9 mouse cellular contexts compared by ENCODE assay signal in genomic region chr10:99152063-99152462, GRCm38 (mm10). TPM values are rescaled to one million over a fixed set of nuclear protein-coding genes. Genes with fewer than 3 reads are reported as not detected.
DNase-seq lines count a peak whose midpoint lies in the region; ATAC-seq and TF ChIP-seq lines count a peak whose summit lies in the region.
"Had no signal": no experiment of that assay in that cellular context is flagged by ENCODE, and none has a peak within 500 bp of the region (broad histone marks: within the 10 kb centered on the region; RNA-seq: fewer than 3 reads in every experiment).

No protein-coding gene starts in this region.

- CTCF ChIA-PET in Patski (lab: Charles Lee) = interaction anchor here (1.1 to 4.8 kb wide), 4 partner anchors 10 to 48 kb away, joined by 3 to 26 read pairs (median 3); no protein-coding TSS in a partner anchor

- DNase-seq in layer of hippocampus, adult 2 months (ENCODE audit: low spot score in 2 of 2) = no peak
- no peak for DNase-seq in layer of hippocampus, adult 18-20 months (ENCODE audit: low spot score in 2 of 2)
- DNase-seq in Patski (ENCODE audit: low read depth, low spot score) (no peak), liver (peak; percentile 37)
- peak; percentile 81 for DNase-seq in splenic B cell, adult 2 months (ENCODE audit: low read depth, low spot score)
- DNase-seq in left cerebral cortex, adult 18-20 months (ENCODE audit: low spot score in 2 of 2) = no peak
- no peak for DNase-seq in ovary, postnatal 14 days (ENCODE audit: low spot score)

- no peak for ATAC-seq in Patski

- H3K4me3 ChIP-seq in layer of hippocampus, adult 2 months = no peak overlapping the region

- H3K27ac ChIP-seq in layer of hippocampus, adult 2 months = no peak overlapping the region

- peak; percentile 59 for TF ChIP-seq CTCF in layer of hippocampus, adult 2 months (conservative IDR thresholded peaks at IDR 0.05)
- TF ChIP-seq CTCF in Patski (IDR thresholded peaks at IDR 0.05) = peak; percentile 55

- no peaks in the 10 kb centered on the region for H3K27me3 ChIP-seq in Patski
- H3K27me3 ChIP-seq in splenic B cell, adult 2 months (ENCODE audit: control insufficient read depth, insufficient read depth, low read length, poor library complexity, severe bottlenecking) = no peaks in the 10 kb centered on the region

- POLR2A ChIA-PET in Patski (lab: Charles Lee) = interaction anchor here (0.6 to 0.7 kb wide), 2 partner anchors 18 to 21 kb away, joined by 3 read pairs; no protein-coding TSS in a partner anchor

- in situ Hi-C loops in Patski (cut with MboI; ENCODE audit: low pct_unique_long_range_greater_than_20kb) = loop anchor here (25.0 kb wide), 1 partner anchor 1335 kb away; the partner anchor contains the start of genes Cep290 and Tmtc3

- peaks cover under 1% of the 10 kb centered on the region; the same call in 1 of the 2 replicates for H3K36me3 ChIP-seq in splenic B cell, adult 2 months (ENCODE audit: control insufficient read depth, insufficient read depth, low read length, poor library complexity, severe bottlenecking)

RNA-seq across cellular contexts. Expression of gene Phxr2, which starts 25.9 kb away (rescaled TPM):
- not detected for total RNA-seq in layer of hippocampus, adult 2 months (2021)
- not detected for total RNA-seq in layer of hippocampus, adult 18-20 months (2021)
- polyA plus RNA-seq in Patski (2021) = not detected
- total RNA-seq in left cerebral cortex, adult 18-20 months (2021) = not detected
- total RNA-seq: left cerebral cortex, postnatal 10 days had no signal
- polyA plus RNA-seq: neural tube, embryonic 11.5 days had no signal

RNA-seq across cellular contexts. Expression of gene Galnt4, which starts 44.1 kb away (rescaled TPM):
- total RNA-seq in layer of hippocampus, adult 2 months (2021) = 1 to 10 TPM; 3.6 to 3.9 TPM
- total RNA-seq in layer of hippocampus, adult 18-20 months (2021) = 1 to 10 TPM; 2.7 to 3.1 TPM
- polyA plus RNA-seq in Patski (2021) = 7.2 TPM
- 1 to 10 TPM; 1.9 to 2.3 TPM for total RNA-seq in left cerebral cortex, adult 18-20 months (2021)

RNA-seq across cellular contexts. Expression of gene Poc1b, which starts 45.2 kb away (rescaled TPM):
- 1 to 10 TPM; 6.0 to 6.1 TPM for total RNA-seq in layer of hippocampus, adult 2 months (2021)
- total RNA-seq in layer of hippocampus, adult 18-20 months (2021) = 1 to 10 TPM; 6.7 to 7.3 TPM
- 10.5 TPM for polyA plus RNA-seq in Patski (2021)
- total RNA-seq in left cerebral cortex, adult 18-20 months (2021) = 1 to 10 TPM; 6.5 to 7.1 TPM

Comparison
In these comparisons a context has a peak if more than half of its experiments do, and no peak if none do; other contexts are left out.
1. DNase-seq: peak in liver (single experiment) and splenic B cell, adult 2 months (single experiment); none in layer of hippocampus, adult 2 months (0 of 2), layer of hippocampus, adult 18-20 months (0 of 2), Patski (single experiment), left cerebral cortex, adult 18-20 months (0 of 2) and ovary, postnatal 14 days (single experiment).